9 mouse cellular contexts compared by ENCODE assay signal in genomic region chr11:82521383-82521782, GRCm38 (mm10).
DNase-seq lines count a peak whose midpoint lies in the region; ATAC-seq lines count a peak whose summit lies in the region.
"Had no signal": no experiment of that assay in that cellular context is flagged by ENCODE, and none has a peak within 500 bp of the region (broad histone marks: within the 10 kb centered on the region; RNA-seq: fewer than 3 reads in every experiment).

No protein-coding gene starts in this region.

- peak; percentile 94 for DNase-seq in brain, adult 2 months (ENCODE audit: low read depth, low spot score)
- DNase-seq in cerebellum, adult 11-12 months = peak; percentile 83
- DNase-seq in frontal cortex, postnatal 36 days (ENCODE audit: low spot score in 2 of 2) = peak; percentile 13 to 39
- peak; percentile 39 to 41 for DNase-seq in left cerebral cortex, postnatal 36 days (ENCODE audit: low spot score in 2 of 2)
- no peak for DNase-seq in urinary bladder, postnatal 36 days (ENCODE audit: low spot score in 2 of 2)
- DNase-seq in gastrocnemius, postnatal 36 days = no peak
- DNase-seq: gastrocnemius, postnatal 10 days; thymus, postnatal 25 days had no signal

- intact Hi-C loops in left cerebral cortex, postnatal 36 days (cut with DNase I) = no loop called here
- intact Hi-C loops in gastrocnemius, postnatal 36 days (cut with DNase I) = no loop called here

- no peak for ATAC-seq in megakaryocyte-erythroid progenitor cell, adult 5-6 weeks (replicated peaks; ENCODE audit: low FRiP score, low TSS enrichment, poor library complexity, severe bottlenecking)

Comparison
In these comparisons a context has a peak if more than half of its experiments do, and no peak if none do; other contexts are left out.
1. DNase-seq: peak in brain, adult 2 months (single experiment), cerebellum, adult 11-12 months (single experiment), frontal cortex, postnatal 36 days (2 of 2) and left cerebral cortex, postnatal 36 days (2 of 2); none in urinary bladder, postnatal 36 days (0 of 2) and gastrocnemius, postnatal 36 days (0 of 2).